Mouse (Mus musculus) cortical plate, adult 2 months (tissue): ENCODE measurements at regions not wholly inside any gene's neighbourhood (a gene's known extent, or its start where the extent isn't known, plus 50 kb on each side); places are given as distances from the start of the nearest gene placed in this dataset.
"Not testable (repeated sequence)": the region's sequence is repeated elsewhere in the genome, so short reads cannot be mapped to it uniquely, and the experiment has no call there.

ENCODE experiments used
- H3K27ac ChIP-seq: fragments of 200-500 bp; 2 replicates; pipeline ENCODE4 v1.5.1; 2012; ENCODE audit warnings: low read length, control low read depth, inconsistent platforms; ENCODE audit not compliant: insufficient read depth
- H3K4me1 ChIP-seq: fragments of 200-500 bp; 2 replicates; pipeline ENCODE4 v1.6.1; 2011; ENCODE audit warnings: low read length; ENCODE audit not compliant: control insufficient read depth, insufficient read depth
- H3K4me3 ChIP-seq: fragments of 200-500 bp; 2 replicates; pipeline ENCODE4 v1.5.1; 2011; ENCODE audit warnings: mild to moderate bottlenecking, low read length, control low read depth; ENCODE audit not compliant: insufficient read depth
- CTCF ChIP-seq: fragments of 200-500 bp; IDR thresholded peaks from 2 replicates; pipeline ENCODE4 v1.5.1; 2011; ENCODE audit warnings: mild to moderate bottlenecking, control low read depth, low read length; ENCODE audit not compliant: insufficient read depth; ENCODE audit errors: extremely low read depth
- POLR2A ChIP-seq: fragments of 200-500 bp; IDR thresholded peaks from 2 replicates; pipeline ENCODE4 v1.6.1; 2011; ENCODE audit warnings: mild to moderate bottlenecking, low read length, control low read depth; ENCODE audit not compliant: insufficient read depth; ENCODE audit errors: extremely low read depth

DNA sequence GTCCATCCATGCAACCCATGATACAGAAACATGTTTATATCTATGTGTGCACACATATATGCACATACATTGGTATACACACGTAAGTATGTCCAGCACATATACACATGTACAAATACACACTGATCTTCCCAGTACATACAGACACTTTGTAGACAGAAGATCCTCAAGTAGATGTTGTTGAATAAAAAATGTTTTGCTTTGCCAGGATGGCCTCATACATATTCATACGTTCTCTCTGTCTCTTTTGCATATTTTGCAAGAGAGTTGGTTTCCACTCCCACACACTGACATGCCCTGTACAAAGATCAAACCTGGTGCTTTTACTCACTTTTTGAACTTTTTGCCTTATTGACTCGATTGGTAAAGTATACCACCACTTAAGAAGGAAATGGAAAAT lies 148.5 kb downstream of the Lyplal1 start:
- TF ChIP-seq CTCF (no peak), POLR2A (no peak)
- H3K27ac ChIP-seq, result no peak overlapping the region
- no peak overlapping the region for H3K4me3 ChIP-seq
- no peaks in the 10 kb centered on the region for H3K4me1 ChIP-seq

DNA sequence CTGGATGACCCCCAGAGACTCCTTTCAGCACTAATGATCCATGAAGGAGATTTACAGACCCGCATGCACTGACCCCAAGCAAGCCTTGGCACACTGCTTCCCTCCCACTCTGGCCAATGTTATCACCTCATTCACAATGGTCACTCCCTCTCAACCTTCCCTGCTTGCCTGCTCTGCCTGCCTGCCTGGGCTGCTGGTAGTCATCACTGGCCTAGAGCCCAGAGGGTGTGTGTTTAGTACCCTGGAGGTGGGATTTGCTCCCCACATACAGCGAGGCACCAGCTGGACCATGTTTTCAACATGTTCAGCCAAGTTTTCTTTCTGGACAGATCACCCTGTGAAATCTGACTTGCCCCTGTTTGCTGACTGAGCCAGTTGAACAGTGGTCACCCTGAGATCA lies 147.9 kb downstream of the Lyplal1 start:
- Histone ChIP-seq H3K4me1 (no peaks in the 10 kb centered on the region), H3K27ac (no peak overlapping the region), H3K4me3 (no peak overlapping the region)
- TF ChIP-seq CTCF (no peak), POLR2A (no peak)

DNA sequence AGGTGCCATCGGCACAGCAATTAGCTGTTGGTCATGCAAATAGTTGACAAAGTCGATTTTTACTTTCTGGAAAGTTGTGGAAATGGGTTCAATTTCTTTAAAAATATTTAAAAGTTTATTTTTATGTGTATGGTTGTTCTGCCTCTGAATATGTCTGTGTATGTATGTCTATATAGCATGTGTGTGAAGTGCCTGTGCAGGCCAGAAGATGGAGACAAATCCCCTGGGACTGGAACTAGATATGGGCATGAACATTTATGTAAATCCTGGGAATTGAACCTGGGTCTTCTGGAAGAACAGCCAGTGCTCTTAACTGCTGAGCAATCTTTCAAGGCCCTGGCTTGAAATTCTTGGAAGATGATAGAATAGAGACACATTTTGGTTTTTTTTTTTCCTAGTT lies 140.0 kb downstream of the Lyplal1 start:
- no peak for TF ChIP-seq POLR2A
- TF ChIP-seq CTCF, result no peak
- Histone ChIP-seq H3K27ac (no peak overlapping the region), H3K4me1 (no peaks in the 10 kb centered on the region), H3K4me3 (no peak overlapping the region)

DNA sequence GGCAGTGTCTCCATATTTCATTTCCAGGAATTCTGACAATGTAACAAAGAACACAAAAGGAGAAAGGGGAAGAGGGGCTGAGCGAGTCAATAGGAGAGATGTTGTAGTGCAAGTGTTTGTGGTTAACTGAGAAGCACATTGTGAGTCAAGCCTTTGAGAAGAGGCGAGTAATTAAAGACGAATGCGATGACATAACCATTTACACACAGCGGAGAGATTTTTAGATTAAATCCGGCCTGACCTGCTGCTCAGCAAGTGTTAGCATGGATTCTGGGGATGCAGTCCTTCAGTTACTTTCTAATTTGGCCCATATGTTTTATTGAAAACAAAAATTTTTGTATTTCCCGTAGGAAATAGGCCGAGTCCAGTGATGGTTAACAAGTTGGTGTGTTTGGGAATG lies 127.7 kb downstream of the Lyplal1 start:
- no peak overlapping the region for H3K4me3 ChIP-seq
- no peak overlapping the region for H3K27ac ChIP-seq
- no peaks in the 10 kb centered on the region for H3K4me1 ChIP-seq
- no peak for TF ChIP-seq POLR2A
- TF ChIP-seq CTCF, result no peak

DNA sequence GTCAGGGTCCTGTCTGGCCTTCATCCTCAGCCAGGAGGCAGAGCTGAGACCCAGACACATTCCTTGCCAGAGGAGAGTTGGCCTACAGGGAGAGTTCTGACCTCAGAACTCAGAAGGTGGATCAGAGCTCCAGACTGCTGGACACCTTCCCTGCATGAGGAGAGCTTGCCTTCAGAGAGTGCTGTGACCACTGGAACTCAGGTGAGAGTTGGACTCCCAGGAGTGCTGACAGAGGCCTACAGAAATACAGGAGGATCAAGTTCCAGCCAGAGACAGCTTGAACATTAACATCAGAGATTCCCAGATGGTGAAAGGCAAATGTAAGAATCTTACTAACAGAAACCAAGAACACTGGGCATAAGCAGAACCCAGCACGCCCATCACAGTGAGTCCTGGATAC lies 117.0 kb downstream of the Lyplal1 start:
- not testable (repeated sequence) for H3K4me1 ChIP-seq, H3K27ac ChIP-seq, H3K4me3 ChIP-seq

DNA sequence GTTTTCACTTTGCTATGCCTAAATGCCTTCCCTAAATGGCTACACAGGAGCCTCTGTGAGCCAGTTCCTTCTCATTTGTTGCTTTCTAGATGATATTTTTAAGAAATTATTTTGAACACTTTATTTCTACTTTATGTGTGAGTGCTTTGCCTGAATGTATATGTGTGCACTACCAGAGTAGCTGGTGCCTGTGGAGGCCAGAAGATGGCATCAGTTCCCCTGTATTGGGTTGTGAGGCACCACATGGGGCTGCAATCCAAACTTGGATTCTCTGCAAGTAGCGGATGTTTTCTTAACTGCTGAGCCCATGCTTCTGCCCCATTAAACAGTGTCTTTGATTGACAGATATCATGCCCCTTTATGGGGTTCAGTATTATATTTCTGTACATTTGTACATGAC lies 103.7 kb downstream of the Lyplal1 start:
- H3K27ac ChIP-seq, result no peak overlapping the region
- H3K4me3 ChIP-seq, result no peak overlapping the region
- no peak for TF ChIP-seq CTCF
- no peak for TF ChIP-seq POLR2A
- H3K4me1 ChIP-seq, result no peaks in the 10 kb centered on the region

DNA sequence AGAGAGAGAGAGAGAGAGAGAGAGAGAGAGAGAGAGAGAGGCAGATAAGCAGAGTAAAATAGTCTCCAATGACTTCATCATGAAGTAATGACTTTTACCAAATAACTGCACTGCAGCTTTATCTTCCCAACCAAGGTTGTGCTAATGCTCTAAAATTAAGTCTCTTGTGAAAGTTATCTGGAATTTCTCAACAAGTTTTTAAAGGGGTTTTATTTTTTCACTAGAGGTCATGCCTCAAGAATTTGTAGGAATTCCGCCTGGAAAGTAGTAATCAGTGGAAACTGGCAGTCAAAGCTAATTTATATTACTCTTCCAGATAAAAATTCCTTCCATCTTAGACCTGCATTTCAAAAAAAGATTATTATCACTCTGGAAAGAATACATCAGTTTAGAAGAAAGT lies 102.9 kb downstream of the Lyplal1 start:
- TF ChIP-seq POLR2A, result no peak
- no peak for TF ChIP-seq CTCF
- H3K4me1 ChIP-seq, result no peaks in the 10 kb centered on the region
- H3K4me3 ChIP-seq, result no peak overlapping the region
- H3K27ac ChIP-seq, result no peak overlapping the region

DNA sequence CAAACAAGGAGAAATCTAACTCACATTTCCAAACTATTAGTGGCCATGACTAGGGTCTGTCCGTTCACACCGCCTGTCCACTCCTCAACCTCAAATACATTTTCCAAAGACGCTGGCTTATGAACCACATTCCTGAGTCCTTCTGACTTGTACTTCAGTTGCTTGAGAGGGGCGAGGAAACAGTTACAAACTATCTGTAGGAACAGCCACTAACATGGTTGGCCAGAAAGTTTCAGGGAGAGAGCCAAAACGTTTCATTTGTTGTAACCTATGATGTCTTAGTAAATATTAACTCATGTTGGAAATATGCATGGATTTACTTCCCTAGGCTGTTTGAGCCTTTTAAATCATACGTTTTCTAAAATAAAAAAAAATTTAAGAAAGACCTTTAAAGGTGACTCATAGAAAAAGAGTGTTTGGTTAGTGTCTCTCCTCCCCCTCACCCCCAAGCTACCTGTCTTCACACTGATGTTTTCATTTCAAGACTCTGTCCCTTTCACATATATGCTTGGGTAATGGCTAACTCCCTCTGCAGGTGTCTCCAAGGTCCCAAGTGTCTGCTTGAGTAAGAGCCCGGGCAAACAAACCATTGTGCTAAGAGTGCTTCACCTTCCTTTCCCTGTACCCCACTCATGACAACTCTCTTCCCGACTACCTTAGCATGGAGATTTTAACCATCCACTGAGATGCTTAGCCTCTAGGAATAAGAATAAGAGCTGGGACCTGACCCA lies 101.1 kb downstream of the Lyplal1 start:
- Histone ChIP-seq H3K4me3 (no peak overlapping the region), H3K27ac (no peak overlapping the region), H3K4me1 (no peaks in the 10 kb centered on the region)
- TF ChIP-seq POLR2A, result no peak

DNA sequence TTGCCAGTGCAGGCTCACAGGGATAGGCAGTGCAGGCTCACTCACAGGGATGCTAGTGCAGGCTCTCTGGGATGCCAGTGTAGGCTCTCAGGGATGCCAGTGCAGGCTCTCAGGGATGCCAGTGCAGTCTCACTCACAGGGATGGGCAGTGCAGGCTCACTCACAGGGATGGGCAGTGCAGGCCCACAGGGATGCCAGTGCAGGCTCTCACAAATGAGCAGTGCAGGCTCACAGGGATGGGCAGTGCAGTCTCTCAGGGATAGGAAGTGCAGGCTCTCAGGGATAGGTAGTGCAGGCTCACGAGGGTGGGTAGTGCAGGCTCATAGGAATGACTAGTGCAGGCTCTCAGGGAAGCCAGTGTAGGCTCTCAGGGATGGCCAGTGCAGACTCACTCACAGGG lies 99.6 kb downstream of the Lyplal1 start:
- no peaks in the 10 kb centered on the region for H3K4me1 ChIP-seq
- no peak for TF ChIP-seq POLR2A
- no peak for TF ChIP-seq CTCF
- H3K27ac ChIP-seq, result no peak overlapping the region
- no peak overlapping the region for H3K4me3 ChIP-seq

DNA sequence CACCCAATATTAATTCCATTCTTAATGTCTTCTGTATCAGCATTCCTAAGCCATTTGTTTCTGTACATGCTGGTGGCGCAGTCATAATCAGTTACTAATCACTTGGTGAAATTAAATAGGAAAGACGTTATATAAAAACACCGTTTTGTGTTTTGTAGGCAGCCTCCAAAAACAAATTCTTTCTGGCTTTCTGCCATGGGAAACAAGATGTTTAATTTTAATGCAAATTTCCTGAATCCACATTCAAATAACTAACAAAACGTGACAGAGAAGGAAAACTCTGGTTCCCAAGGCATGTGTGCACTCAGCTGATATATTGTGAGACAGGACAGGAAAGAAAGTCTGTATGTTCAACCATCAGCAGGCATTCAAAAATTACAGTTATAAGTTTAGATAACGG lies 97.6 kb downstream of the Lyplal1 start:
- no peaks in the 10 kb centered on the region for H3K4me1 ChIP-seq

DNA sequence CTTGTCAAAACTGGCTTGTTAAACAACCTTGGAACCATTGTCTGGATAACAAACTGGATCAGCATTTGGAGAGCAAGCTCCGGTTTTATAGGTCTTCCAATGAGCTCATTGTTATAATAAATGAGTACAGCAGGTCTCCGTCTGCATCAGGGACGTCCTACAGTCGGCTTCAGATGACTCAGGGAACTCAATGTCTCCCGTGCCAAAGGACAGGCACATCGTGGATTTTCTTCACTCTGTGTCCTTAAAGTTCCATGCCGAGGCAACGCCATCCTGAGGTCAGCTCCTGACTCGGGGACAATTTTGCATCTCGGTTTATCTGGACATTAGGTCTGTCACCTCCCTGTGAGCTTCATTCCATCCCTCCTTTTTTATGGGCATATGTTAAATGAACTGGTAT lies 85.2 kb downstream of the Lyplal1 start:
- no peak overlapping the region for H3K27ac ChIP-seq
- TF ChIP-seq POLR2A (no peak), CTCF (no peak)
- no peaks in the 10 kb centered on the region for H3K4me1 ChIP-seq
- no peak overlapping the region for H3K4me3 ChIP-seq

More for the DNA sequence above, 97.6 kb downstream of the Lyplal1 start:
- TF ChIP-seq POLR2A (no peak), CTCF (no peak)
- Histone ChIP-seq H3K27ac (no peak overlapping the region), H3K4me3 (no peak overlapping the region)
